Mouse (Mus musculus) liver, embryonic 14.5 days (tissue): ENCODE results near the gene Snhg11. TPM values are rescaled to one million over a fixed set of nuclear protein-coding genes. Genes with fewer than 3 reads are reported as not detected.

Experiments
- ATAC-seq: fragments of 200-750 bp; cut with Nextera tagmentation; 2 replicates; pipeline ENCODE4 v1.8.0; 2017; ENCODE audit warnings: moderate number of reproducible peaks, mild to moderate bottlenecking, moderate library complexity; ENCODE audit not compliant: insufficient read depth
- DNase-seq, 3 experiments: peaks; one replicate each; pipeline ENCODE4 v3.0.0-alpha.2; 2012 to 2013; ENCODE audit warnings: low read depth in 3 of 3, low spot score in 3 of 3
- H3K27ac ChIP-seq: fragments of 300-500 bp; sonication (generic); 2 replicates; pipeline ENCODE4 v1.5.1; 2014; ENCODE audit warnings: moderate library complexity, mild to moderate bottlenecking, control low read depth, inconsistent platforms
- H3K27me3 ChIP-seq: fragments of 300-500 bp; sonication (generic); 2 replicates; pipeline ENCODE4 v1.6.1; 2014; ENCODE audit warnings: mild to moderate bottlenecking, low read length, moderate library complexity; ENCODE audit not compliant: control insufficient read depth, insufficient read depth
- H3K36me3 ChIP-seq: fragments of 300-500 bp; sonication (generic); replicated peaks from 2 replicates; pipeline ENCODE4 v1.6.1; 2014; ENCODE audit warnings: low read depth; ENCODE audit not compliant: control insufficient read depth, insufficient read depth
- H3K4me1 ChIP-seq, 2 experiments: fragments of 200-500 bp in 1 of 2; fragments of 300-500 bp in 1 of 2; sonication (generic) in 1 of 2; replicated peaks; 2 replicates each; pipeline ENCODE4 v1.6.1; 2012 to 2014; ENCODE audit warnings: antibody characterized with exemption in 1 of 2, inconsistent platforms in 1 of 2, low read length in 1 of 2; ENCODE audit not compliant: control insufficient read depth in 2 of 2, insufficient read depth in 2 of 2
- H3K4me2 ChIP-seq: fragments of 300-500 bp; sonication (generic); 2 replicates; pipeline ENCODE4 v1.6.1; 2014; ENCODE audit warnings: low read depth, mild to moderate bottlenecking, control low read depth, moderate library complexity
- H3K4me3 ChIP-seq, 2 experiments: fragments of 200-500 bp in 1 of 2; fragments of 300-500 bp in 1 of 2; sonication (generic) in 1 of 2; 2 replicates each; pipeline ENCODE4 v1.5.1; 2012 to 2014; ENCODE audit warnings: low read depth in 2 of 2, low read length in 2 of 2, mild to moderate bottlenecking in 2 of 2, control low read depth in 1 of 2, inconsistent platforms in 1 of 2, moderate library complexity in 1 of 2; ENCODE audit not compliant: insufficient read depth in 1 of 2
- H3K9ac ChIP-seq: fragments of 300-500 bp; sonication (generic); replicated peaks from 2 replicates; pipeline ENCODE4 v1.6.1; 2014; ENCODE audit warnings: mild to moderate bottlenecking, control low read depth, moderate library complexity
- H3K9me3 ChIP-seq: fragments of 300-500 bp; sonication (generic); 2 replicates; pipeline ENCODE4 v1.6.1; 2016; ENCODE audit warnings: low read length, mixed read lengths; ENCODE audit not compliant: control insufficient read depth
- CTCF ChIP-seq: IDR thresholded peaks from 2 replicates; pipeline ENCODE4 v1.5.1; 2016; ENCODE audit warnings: antibody characterized with exemption, low read depth, control low read depth
- EP300 ChIP-seq: IDR thresholded peaks from 2 replicates; pipeline ENCODE4 v1.6.1; 2016; ENCODE audit warnings: antibody characterized with exemption, low read depth
- WGBS: fragments of 180-500 bp; shearing (Covaris S2); extraction: QIAGEN DNeasy Blood & Tissue Kit; methylation state at CpG from one replicate; pipeline ENCODE4 v1.1.7; 2014; ENCODE audit not compliant: insufficient replicate concordance; 5-methylcytosine and 5-hydroxymethylcytosine counted together
- polyA plus RNA-seq, 2 experiments: library from polyadenylated mRNA; depleted of rRNA in 1 of 2; stranded (reverse) in 1 of 2; unstranded in 1 of 2; fragments of >200 nt; fragmentation: Nextera tagmentation in 1 of 2; extraction: Ambion mirVana in 1 of 2; gene quantifications; 2 replicates each; pipeline versions ENCODE4 v1.2.1 to v1.2.3; 2012 to 2014

Gene Snhg11
- polyA plus RNA-seq, 2 experiments = 0.42 to 2.0 TPM

DNA sequence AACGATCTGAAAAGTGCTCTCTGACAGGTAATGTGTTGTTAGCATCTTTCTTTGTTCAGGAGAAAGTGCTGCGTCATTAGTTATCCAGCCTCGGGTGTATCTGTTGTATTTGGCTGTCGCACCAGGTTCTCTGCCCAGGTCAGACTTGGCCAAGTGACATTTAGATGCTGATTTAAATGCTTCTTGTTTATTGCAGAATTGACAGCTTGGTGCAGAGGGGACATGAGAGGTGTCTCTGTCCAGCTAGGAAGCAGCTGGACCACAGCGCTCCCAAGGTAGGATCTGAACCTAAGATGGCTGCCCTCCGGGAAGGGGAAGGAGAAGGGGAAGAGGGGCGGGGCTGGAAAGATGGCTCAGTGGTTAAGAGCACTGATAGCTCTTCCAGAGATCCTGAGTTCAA is 1.4 kb downstream of the Snhg11 start:
- Histone ChIP-seq H3K9ac (no peak overlapping the region), H3K4me3 (no peak overlapping the region), H3K36me3 (no peaks in the 10 kb centered on the region), H3K27ac (no peak overlapping the region), H3K4me2 (no peak overlapping the region), H3K9me3 (no peaks in the 10 kb centered on the region), H3K27me3 (peaks cover 26% of the 10 kb centered on the region), H3K4me1 (peaks cover 0 to 3% of the 10 kb centered on the region in 2 experiments; a peak in 1 of 4 replicates)
- 48% methylated on average over 7 of the region's 7 CpGs for WGBS
- TF ChIP-seq CTCF = no peak
- TF ChIP-seq EP300 = no peak
- no peak for ATAC-seq
- no peak for DNase-seq

DNA sequence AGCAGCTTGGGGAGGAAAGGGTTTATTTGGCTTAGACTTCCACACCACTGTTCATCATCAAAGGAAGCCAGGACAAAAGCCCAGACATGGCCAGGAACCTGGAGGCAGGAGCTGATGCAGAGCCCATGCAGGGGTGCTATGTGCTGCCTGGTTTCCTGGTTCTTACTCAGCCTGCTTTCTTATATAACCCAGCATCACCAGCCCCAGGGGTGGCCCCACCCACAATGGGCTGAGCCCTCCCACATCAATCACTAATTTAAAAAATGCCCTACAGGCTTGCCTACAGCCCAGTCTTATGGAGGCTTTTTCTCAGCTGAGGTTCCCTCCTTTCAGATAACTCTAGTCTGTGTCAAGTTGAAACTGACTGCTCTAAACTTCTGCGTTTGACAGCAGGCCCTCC is 2.4 kb downstream of the Snhg11 start:
- H3K4me3 ChIP-seq = no peak overlapping the region
- DNase-seq (no peak), ATAC-seq (no peak)
- peaks cover 0 to 1% of the 10 kb centered on the region in 2 experiments; a peak in 1 of 4 replicates for H3K4me1 ChIP-seq
- H3K36me3 ChIP-seq = no peaks in the 10 kb centered on the region
- TF ChIP-seq CTCF (no peak), EP300 (no peak)
- H3K4me2 ChIP-seq = no peak overlapping the region
- 74% methylated on average over 1 of the region's 1 CpGs for WGBS
- no peaks in the 10 kb centered on the region for H3K9me3 ChIP-seq
- H3K9ac ChIP-seq = no peak overlapping the region
- H3K27ac ChIP-seq = no peak overlapping the region
- H3K27me3 ChIP-seq = peaks cover 26% of the 10 kb centered on the region

DNA sequence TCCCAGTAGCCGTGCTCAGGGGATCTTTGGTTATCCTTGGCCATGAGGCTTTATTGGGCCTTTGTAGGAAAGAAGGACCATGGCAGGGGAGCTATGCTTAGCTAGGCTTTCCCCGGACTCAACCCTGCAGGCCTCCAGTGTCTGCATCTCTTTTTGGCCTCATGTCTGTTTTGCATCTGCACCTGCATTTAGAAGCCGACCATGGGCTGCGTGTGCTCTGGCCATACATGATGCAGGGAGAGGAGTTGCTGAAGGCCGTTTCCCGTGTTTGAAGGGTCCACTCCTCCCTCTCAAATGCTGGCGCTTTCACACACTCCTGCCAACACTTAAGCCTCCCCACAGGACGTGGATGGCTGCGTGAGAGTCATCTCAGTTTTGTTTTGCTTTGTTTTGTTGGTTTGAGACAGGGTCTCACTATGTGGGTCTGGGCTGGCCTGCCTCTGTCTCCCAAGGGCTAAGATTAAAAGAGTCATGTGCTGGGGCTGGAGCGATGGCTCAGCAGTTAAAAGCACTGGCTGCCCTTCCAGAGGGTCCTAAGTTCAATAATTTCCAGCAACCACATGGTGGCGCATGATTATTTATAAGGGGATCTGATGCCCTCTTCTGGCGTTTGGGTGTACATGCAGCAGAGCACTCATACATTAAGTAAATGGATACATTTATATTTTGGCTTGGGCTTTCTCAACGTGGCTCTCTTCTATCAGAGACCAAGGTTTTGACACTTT is 4.1 kb downstream of the Snhg11 start:
- H3K9me3 ChIP-seq = no peaks in the 10 kb centered on the region
- H3K4me3 ChIP-seq = no peak overlapping the region
- 40% methylated on average over 13 of the region's 13 CpGs for WGBS
- TF ChIP-seq EP300 (no peak), CTCF (peak; percentile 88)
- H3K27ac ChIP-seq = no peak overlapping the region
- ATAC-seq (no peak), DNase-seq (peak; percentile 57 to 66 (median 58))
- H3K9ac ChIP-seq = no peak overlapping the region
- H3K4me2 ChIP-seq = no peak overlapping the region
- peaks cover 25% of the 10 kb centered on the region for H3K27me3 ChIP-seq
- H3K36me3 ChIP-seq = no peaks in the 10 kb centered on the region
- H3K4me1 ChIP-seq = no peaks in the 10 kb centered on the region

DNA sequence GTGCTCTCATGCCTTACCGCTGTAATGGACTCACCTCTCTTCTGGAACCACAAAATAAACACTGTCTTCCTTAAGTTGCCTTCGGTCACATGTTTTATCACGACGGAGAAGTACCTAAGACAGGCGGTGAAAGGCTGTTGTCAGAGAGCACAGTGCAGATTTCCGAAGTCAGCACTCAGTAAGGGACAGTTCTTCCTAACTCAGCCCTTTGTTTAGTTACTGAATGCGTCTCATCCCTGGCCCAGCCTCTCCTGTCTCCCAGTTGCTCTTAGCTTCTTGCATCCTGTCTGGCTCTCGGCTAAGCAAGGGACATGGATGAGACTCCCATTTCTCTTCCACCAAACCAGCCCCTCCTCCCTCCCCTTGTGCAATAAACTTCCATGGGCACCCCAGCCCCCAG is 10.6 kb downstream of the Snhg11 start:
- Histone ChIP-seq H3K36me3 (no peaks in the 10 kb centered on the region), H3K9ac (no peak overlapping the region), H3K9me3 (no peaks in the 10 kb centered on the region), H3K4me1 (0 out of 4 replicates have a peak, but pooled peaks cover 0 to 2% of the 10 kb centered on the region in 2 experiments), H3K4me2 (no peak overlapping the region), H3K27me3 (no peaks in the 10 kb centered on the region), H3K27ac (no peak overlapping the region), H3K4me3 (no peak overlapping the region)
- 32% methylated on average over 8 of the region's 8 CpGs for WGBS
- ATAC-seq = no peak
- DNase-seq = no peak
- TF ChIP-seq EP300 (no peak), CTCF (no peak)

DNA sequence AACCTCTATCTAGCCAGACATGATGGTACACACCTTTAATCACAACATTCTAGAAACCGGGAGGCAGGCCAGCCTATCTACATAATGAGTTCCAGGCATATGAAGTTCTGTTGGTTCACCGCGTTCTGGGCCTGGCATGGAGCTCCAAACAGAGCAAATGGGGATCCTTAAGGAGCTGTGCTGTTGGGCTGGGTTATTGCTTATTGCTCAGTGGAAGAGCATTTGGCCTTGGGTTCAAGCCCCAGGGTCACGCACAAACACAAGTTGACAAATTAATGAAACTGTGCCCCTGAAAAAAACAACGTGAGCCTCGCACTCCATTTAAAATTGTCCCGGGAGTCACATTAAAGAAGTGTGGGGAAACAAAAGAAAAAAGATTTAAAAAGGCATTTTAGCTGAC is 14.0 kb downstream of the Snhg11 start:
- Histone ChIP-seq H3K27me3 (no peaks in the 10 kb centered on the region), H3K4me1 (0 out of 4 replicates have a peak, but pooled peaks cover 0 to 2% of the 10 kb centered on the region in 2 experiments), H3K4me3 (no peak overlapping the region), H3K27ac (no peak overlapping the region), H3K9ac (no peak overlapping the region), H3K9me3 (no peaks in the 10 kb centered on the region), H3K4me2 (no peak overlapping the region), H3K36me3 (no peaks in the 10 kb centered on the region)
- no peak for ATAC-seq
- no peak for DNase-seq
- TF ChIP-seq CTCF = no peak
- no peak for TF ChIP-seq EP300
- WGBS = 73% methylated on average over 7 of the region's 7 CpGs
